ENCODE assay signal across 9 mouse cellular contexts in the genomic region with DNA sequence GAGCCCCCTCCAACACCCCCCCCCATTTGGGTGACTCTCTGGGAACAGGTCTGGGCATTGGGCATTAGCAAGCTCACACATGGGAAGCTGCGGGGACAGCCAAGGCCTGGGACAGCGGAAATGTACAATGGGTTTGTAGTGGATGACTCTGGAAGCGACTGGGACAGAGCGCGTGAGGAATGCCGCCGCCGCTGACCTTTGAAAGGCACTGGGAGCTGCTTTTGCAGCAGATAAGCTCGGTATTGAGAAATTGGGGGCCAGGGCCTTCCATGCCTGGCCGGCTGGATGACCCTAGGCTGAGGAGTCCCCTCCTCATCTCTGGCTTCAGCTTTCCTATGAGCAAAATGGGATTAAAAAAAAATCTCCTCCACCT. TPM values are rescaled to one million over a fixed set of nuclear protein-coding genes. Genes with fewer than 3 reads are reported as not detected.
A peak's percentile ranks its signal among the peaks of the same experiment; 100 is the strongest.
DNase-seq lines count a peak whose midpoint lies in the region; ATAC-seq and TF ChIP-seq lines count a peak whose summit lies in the region.
"Had no signal": no experiment of that assay in that cellular context is flagged by ENCODE, and none has a peak within 500 bp of the region (broad histone marks: within the 10 kb centered on the region; RNA-seq: fewer than 3 reads in every experiment).

No protein-coding gene starts in this region.

- ATAC-seq in heart, embryonic 14.5 days (ENCODE audit: insufficient number of reproducible peaks, insufficient read depth, low FRiP score, low read depth): no peak
- no peak for ATAC-seq in liver, embryonic 13.5 days (ENCODE audit: low read depth)

- TF ChIP-seq CTCF in heart, adult 2 months (IDR thresholded peaks at IDR 0.05): no peak

- peak in 1 of 2 experiments; percentile 51 for DNase-seq in heart, adult 2 months
- no peak for DNase-seq in heart, postnatal 25 days (ENCODE audit: low spot score)
- DNase-seq in adrenal gland, adult 2 months: peak; percentile 81
- DNase-seq in liver, embryonic 13.5 days: no peak
- no peak for DNase-seq in thymus, postnatal 14 days
- no peak for DNase-seq in ovary, adult 18-20 months (ENCODE audit: low spot score)
- no peak for DNase-seq in B cell, adult 2 months
- DNase-seq: gastrocnemius, postnatal 36 days had no signal

- peaks cover 27% of the 10 kb centered on the region for H3K4me1 ChIP-seq in heart, adult 2 months (ENCODE audit: control insufficient read depth, insufficient read depth, low read length)
- H3K4me1 ChIP-seq in heart, embryonic 14.5 days (ENCODE audit: control insufficient read depth in 2 of 2, insufficient read depth in 2 of 2, low read length in 2 of 2): peaks cover 60 to 66% of the 10 kb centered on the region in 2 experiments
- H3K4me1 ChIP-seq in liver, embryonic 13.5 days (replicated peaks): peaks cover 69% of the 10 kb centered on the region

- H3K79me2 ChIP-seq in heart, adult 2 months (replicated peaks; ENCODE audit: control insufficient read depth, insufficient read depth, low read length): no peaks in the 10 kb centered on the region; the same call in 1 of the 2 replicates

- 0 out of 2 replicates have a peak overlapping the region, but pooled peaks have one; percentile 10 for H3K9ac ChIP-seq in heart, adult 2 months (ENCODE audit: low read depth, low read length)
- H3K9ac ChIP-seq in heart, embryonic 14.5 days (ENCODE audit: low read length): peak overlapping the region; percentile 62
- no peak overlapping the region for H3K9ac ChIP-seq in liver, embryonic 13.5 days

- TF ChIP-seq POLR2A in heart, adult 2 months (IDR thresholded peaks at IDR 0.05; ENCODE audit: insufficient read depth, low read depth, low read length): no peak

- H3K4me3 ChIP-seq in heart, adult 2 months: no peak overlapping the region
- H3K4me3 ChIP-seq in heart, embryonic 14.5 days (ENCODE audit: control insufficient read depth in 1 of 2, insufficient read depth in 1 of 2, low read depth in 1 of 2, low read length in 2 of 2): no peak overlapping the region
- no peak overlapping the region for H3K4me3 ChIP-seq in liver, embryonic 13.5 days (replicated peaks)

- intact Hi-C loops in heart, adult 2 months (cut with DNase I): no loop called here
- intact Hi-C loops in heart, postnatal 25 days (cut with DNase I): loop anchor here (5.0 kb wide), 2 partner anchors 32 to 53 kb away; no protein-coding TSS in a partner anchor

- H3K27ac ChIP-seq in heart, adult 2 months: peak overlapping the region; percentile 71
- peak overlapping the region; percentile 95 for H3K27ac ChIP-seq in heart, embryonic 14.5 days (replicated peaks in 1 of 2; ENCODE audit: control insufficient read depth in 1 of 2, insufficient read depth in 1 of 2, low read depth in 2 of 2, low read length in 2 of 2)
- peak overlapping the region; percentile 68 for H3K27ac ChIP-seq in liver, embryonic 13.5 days

- H3K4me2 ChIP-seq in heart, embryonic 14.5 days (ENCODE audit: low read length): peak overlapping the region; percentile 51
- no peak overlapping the region for H3K4me2 ChIP-seq in liver, embryonic 13.5 days

- 0 out of 2 replicates have a peak, but pooled peaks have one; percentile 15 for TF ChIP-seq EP300 in heart, adult 2 months (IDR thresholded peaks at IDR 0.05; ENCODE audit: insufficient read depth, low read depth, low read length)

- H3K27me3 ChIP-seq in heart, adult 2 months (ENCODE audit: control insufficient read depth, insufficient read depth, low read length): no peaks in the 10 kb centered on the region
- no peaks in the 10 kb centered on the region for H3K27me3 ChIP-seq in heart, embryonic 14.5 days (ENCODE audit: control insufficient read depth, insufficient read depth, low read length)
- H3K27me3 ChIP-seq in liver, embryonic 13.5 days: no peaks in the 10 kb centered on the region

- H3K36me3 ChIP-seq in heart, adult 2 months (ENCODE audit: control insufficient read depth, insufficient read depth, low read length): peaks cover 9% of the 10 kb centered on the region
- H3K36me3 ChIP-seq in heart, embryonic 14.5 days (ENCODE audit: control insufficient read depth, insufficient read depth, low read length): peaks cover 9% of the 10 kb centered on the region
- 0 out of 2 replicates have a peak, but pooled peaks cover 4% of the 10 kb centered on the region for H3K36me3 ChIP-seq in liver, embryonic 13.5 days

- H3K9me3 ChIP-seq in heart, embryonic 14.5 days (ENCODE audit: control insufficient read depth, low read length): no peaks in the 10 kb centered on the region
- no peaks in the 10 kb centered on the region for H3K9me3 ChIP-seq in liver, embryonic 13.5 days (replicated peaks)

- WGBS in heart, adult 2 months: 17% methylated on average over 10 of the region's 10 CpGs
- 7% methylated on average over 10 of the region's 10 CpGs for WGBS in heart, embryonic 14.5 days
- 47% methylated on average over 10 of the region's 10 CpGs for whole genome bisulfite sequencing in liver, embryonic 13.5 days (ENCODE audit: insufficient replicate concordance)

RNA-seq across cellular contexts. Expression of a gene that starts 8.7 kb away (rescaled TPM):
- 1 to 10 TPM; 5.5 to 7.7 TPM for total RNA-seq in heart, adult 2 months (2021)
- polyA plus RNA-seq in heart, adult 2 months (2012; rRNA removed): 7.0 and 8.7 TPM in 2 replicates
- total RNA-seq in heart, postnatal 25 days (2021): 1 to 10 TPM; 6.8 to 7.7 TPM
- 10 to 100 TPM; 11.7 to 19.4 TPM for total RNA-seq in adrenal gland, adult 2 months (2021)
- 18.0 and 24.1 TPM in 2 replicates for polyA plus RNA-seq in adrenal gland, adult 2 months (2012; rRNA removed)
- 1.9 TPM in 2 replicates for polyA plus RNA-seq in heart, embryonic 14.5 days (2014; fragmentation: Nextera tagmentation; extraction: Ambion mirVana)
- polyA plus RNA-seq in liver, embryonic 13.5 days (2015; fragmentation: Nextera tagmentation; extraction: Ambion mirVana): 0.86 and 1.0 TPM in 2 replicates

RNA-seq across cellular contexts. Expression of a gene that starts 58.3 kb away (rescaled TPM):
- total RNA-seq in heart, adult 2 months (2021): 1 to 10 TPM; 2.0 to 2.2 TPM
- polyA plus RNA-seq in heart, adult 2 months (2012; rRNA removed): 0.29 and 2.9 TPM in 2 replicates
- under 1 TPM; 0.42 to 0.73 TPM for total RNA-seq in heart, postnatal 25 days (2021)
- 1 to 10 TPM in 1 of 2 experiments, under 1 TPM in 1; 0.86 to 4.5 TPM for total RNA-seq in adrenal gland, adult 2 months (2021)
- 3.1 and 9.5 TPM in 2 replicates for polyA plus RNA-seq in adrenal gland, adult 2 months (2012; rRNA removed)
- 0.88 and 0.92 TPM in 2 replicates for polyA plus RNA-seq in heart, embryonic 14.5 days (2014; fragmentation: Nextera tagmentation; extraction: Ambion mirVana)
- polyA plus RNA-seq in liver, embryonic 13.5 days (2015; fragmentation: Nextera tagmentation; extraction: Ambion mirVana): 0.09 TPM in 1 of 2 replicates, not detected in the other
